Mouse (Mus musculus) activated CD4-positive, CD25-positive, alpha-beta regulatory T cell, adult 9 weeks (primary cell): ENCODE measurements around the gene Hist1h2ae. TPM values are rescaled to one million over a fixed set of nuclear protein-coding genes. Genes with fewer than 3 reads are reported as not detected.

Experiments
- polyA plus RNA-seq: library from polyadenylated mRNA; unstranded; fragments of 100-300 nt; shearing (Covaris generic); gene quantifications from one replicate; pipeline ENCODE4 v1.2.1, GENCODE M21; 2017

Hist1h2ae gene
- polyA plus RNA-seq, 1 experiment from 2014 or later, result 6.5 TPM

Other genes with a start within 250 kb of the Hist1h2ae start
- 30.3 TPM for gene Zfp322a, start 202.0 kb downstream of the Hist1h2ae start, polyA plus RNA-seq
- 11.8 TPM for gene Abt1, start 147.4 kb downstream of the Hist1h2ae start, polyA plus RNA-seq
- gene Btn1a1, start 105.3 kb downstream of the Hist1h2ae start, polyA plus RNA-seq, result not detected
- not detected for gene Btn2a2, start 82.4 kb downstream of the Hist1h2ae start, polyA plus RNA-seq
- gene Hist1h4h, start 40.2 kb downstream of the Hist1h2ae start, polyA plus RNA-seq, result 3.7 TPM
- not detected for gene Hist1h2af, start 37.3 kb downstream of the Hist1h2ae start, polyA plus RNA-seq
- gene Hist1h3g, start 35.8 kb downstream of the Hist1h2ae start, polyA plus RNA-seq, result 0.77 TPM
- not detected for gene Hist1h2bh, start 27.8 kb downstream of the Hist1h2ae start, polyA plus RNA-seq
- gene Hist1h3f, start 27.2 kb downstream of the Hist1h2ae start, polyA plus RNA-seq, result not detected
- gene Hist1h4f, start 19.6 kb downstream of the Hist1h2ae start, polyA plus RNA-seq, result 0.90 TPM
- 0.50 TPM for gene Hist1h1d, start 18.0 kb downstream of the Hist1h2ae start, polyA plus RNA-seq
- gene Hist1h3e, start 8.9 kb downstream of the Hist1h2ae start, polyA plus RNA-seq, result 1.3 TPM
- gene Hist1h2bg, start 176 bp upstream of the Hist1h2ae start, polyA plus RNA-seq, result 6.1 TPM
- gene Hist1h2bf, start 3.0 kb upstream of the Hist1h2ae start, polyA plus RNA-seq, result 1.1 TPM
- gene Hist1h2ad, start 3.2 kb upstream of the Hist1h2ae start, polyA plus RNA-seq, result not detected
- not detected for gene Hist1h3d, start 4.5 kb upstream of the Hist1h2ae start, polyA plus RNA-seq
- 40.6 TPM for gene Hist1h4d, start 10.4 kb upstream of the Hist1h2ae start, polyA plus RNA-seq
- gene Hist1h2be, start 49.9 kb upstream of the Hist1h2ae start, polyA plus RNA-seq, result 5.0 TPM
- 15.3 TPM for gene Hist1h1e, start 51.3 kb upstream of the Hist1h2ae start, polyA plus RNA-seq
- gene Hist1h2ac, start 112.7 kb upstream of the Hist1h2ae start, polyA plus RNA-seq, result 0.24 TPM
- gene Hist1h2bc, start 113.0 kb upstream of the Hist1h2ae start, polyA plus RNA-seq, result 13.7 TPM
- not detected for gene Hist1h1t, start 124.6 kb upstream of the Hist1h2ae start, polyA plus RNA-seq
- gene Hist1h4c, start 127.2 kb upstream of the Hist1h2ae start, polyA plus RNA-seq, result 4.1 TPM
- gene Hfe, start 139.6 kb upstream of the Hist1h2ae start, polyA plus RNA-seq, result 0.76 TPM
- gene Hist1h1c, start 167.6 kb upstream of the Hist1h2ae start, polyA plus RNA-seq, result 15.9 TPM
- gene Hist1h3c, start 174.4 kb upstream of the Hist1h2ae start, polyA plus RNA-seq, result not detected
- gene Hist1h2bb, start 175.5 kb upstream of the Hist1h2ae start, polyA plus RNA-seq, result 1.2 TPM
- gene Hist1h2ab, start 179.9 kb upstream of the Hist1h2ae start, polyA plus RNA-seq, result 2.7 TPM
- gene Hist1h3b, start 181.0 kb upstream of the Hist1h2ae start, polyA plus RNA-seq, result not detected
- gene Hist1h4b, start 185.8 kb upstream of the Hist1h2ae start, polyA plus RNA-seq, result 18.1 TPM
- gene Hist1h4a, start 190.0 kb upstream of the Hist1h2ae start, polyA plus RNA-seq, result not detected
- gene Hist1h3a, start 191.2 kb upstream of the Hist1h2ae start, polyA plus RNA-seq, result 2.4 TPM
- 1.8 TPM for gene Hist1h1a, start 192.4 kb upstream of the Hist1h2ae start, polyA plus RNA-seq
- gene Trim38, start 198.7 kb upstream of the Hist1h2ae start, polyA plus RNA-seq, result not detected
- gene Slc17a2, start 235.8 kb upstream of the Hist1h2ae start, polyA plus RNA-seq, result not detected